Comparison of ENCODE assay signal across 29 mouse cellular contexts in the genomic region with DNA sequence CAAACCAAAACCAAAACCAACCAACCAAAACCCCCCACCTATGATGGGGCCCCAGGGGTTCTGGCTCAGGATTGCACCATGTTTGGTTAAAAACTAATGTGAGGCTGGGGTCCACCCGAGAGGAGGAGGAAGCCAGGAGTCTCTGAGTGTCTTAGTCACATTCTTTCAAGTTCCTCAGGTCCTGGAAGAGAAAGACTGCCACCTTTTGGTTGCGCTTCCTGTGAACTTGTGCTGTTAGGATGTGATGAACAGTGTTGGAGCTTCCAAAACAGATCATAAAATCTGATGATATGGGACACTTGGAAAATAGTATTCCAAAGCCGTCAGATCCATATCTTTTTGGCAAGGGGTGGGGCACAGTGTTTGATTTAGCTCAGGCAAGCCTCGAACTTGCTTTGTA. TPM values are rescaled to one million over a fixed set of nuclear protein-coding genes. Genes with fewer than 3 reads are reported as not detected.
DNase-seq lines count a peak whose midpoint lies in the region; ATAC-seq and TF ChIP-seq lines count a peak whose summit lies in the region.
"Had no signal": no experiment of that assay in that cellular context is flagged by ENCODE, and none has a peak within 500 bp of the region (broad histone marks: within the 10 kb centered on the region; RNA-seq: fewer than 3 reads in every experiment).

No protein-coding gene starts in this region.

- H3K4me3 ChIP-seq in forebrain, postnatal 0 days (ENCODE audit: low read depth, low read length), result no peak overlapping the region
- H3K4me3 ChIP-seq in forebrain, embryonic 13.5 days, result no peak overlapping the region
- H3K4me3 ChIP-seq in left cerebral cortex, adult 2 months, result no peak overlapping the region
- H3K4me3 ChIP-seq in midbrain, postnatal 0 days (ENCODE audit: low read depth, low read length), result no peak overlapping the region
- no peak overlapping the region for H3K4me3 ChIP-seq in midbrain, embryonic 14.5 days (replicated peaks; ENCODE audit: low read depth, low read length)
- no peak overlapping the region for H3K4me3 ChIP-seq in stomach, postnatal 0 days (ENCODE audit: low read depth, low read length)
- H3K4me3 ChIP-seq: embryonic facial prominence, embryonic 13.5 days; erythroblast, embryonic 14.5 days; forebrain, embryonic 12.5 days; gastrocnemius, adult 2 months; hindbrain, embryonic 12.5 days; midbrain, embryonic 12.5 days had no signal

- no peak overlapping the region for H3K4me2 ChIP-seq in forebrain, postnatal 0 days (ENCODE audit: low read depth)
- H3K4me2 ChIP-seq in forebrain, embryonic 13.5 days, result no peak overlapping the region
- no peak overlapping the region for H3K4me2 ChIP-seq in midbrain, postnatal 0 days (ENCODE audit: low read depth, low read length, poor library complexity, severe bottlenecking)
- no peak overlapping the region for H3K4me2 ChIP-seq in midbrain, embryonic 14.5 days (ENCODE audit: low read length)
- H3K4me2 ChIP-seq in stomach, postnatal 0 days (replicated peaks; ENCODE audit: low read depth), result no peak overlapping the region
- H3K4me2 ChIP-seq: embryonic facial prominence, embryonic 13.5 days; forebrain, embryonic 12.5 days; hindbrain, embryonic 12.5 days; liver, embryonic 11.5 days; midbrain, embryonic 12.5 days had no signal

- intact Hi-C loops in left cerebral cortex, adult 2 months (cut with DNase I), result loop anchor here (2.0 kb wide), 1 partner anchor 16 kb away; no protein-coding TSS in a partner anchor
- intact Hi-C loops in left cerebral cortex, postnatal 25 days (cut with DNase I), result no loop called here

- no peak for ATAC-seq in forebrain, postnatal 0 days
- ATAC-seq in forebrain, embryonic 13.5 days, result no peak
- no peak for ATAC-seq in midbrain, postnatal 0 days (ENCODE audit: low FRiP score)
- no peak for ATAC-seq in midbrain, embryonic 14.5 days (ENCODE audit: low FRiP score, low TSS enrichment)
- ATAC-seq in stomach, postnatal 0 days (ENCODE audit: low FRiP score, low TSS enrichment), result no peak
- ATAC-seq: inflammation-experienced regulatory T-cells, adult 6 months had no signal

- 84% methylated on average over 4 of the region's 4 CpGs for WGBS in forebrain, postnatal 0 days
- 86% methylated on average over 4 of the region's 4 CpGs for WGBS in forebrain, embryonic 13.5 days
- 88% methylated on average over 4 of the region's 4 CpGs for WGBS in midbrain, postnatal 0 days
- WGBS in midbrain, embryonic 14.5 days, result 82% methylated on average over 4 of the region's 4 CpGs
- 74% methylated on average over 4 of the region's 4 CpGs for WGBS in stomach, postnatal 0 days

- H3K9me3 ChIP-seq in forebrain, postnatal 0 days (ENCODE audit: low read length), result no peaks in the 10 kb centered on the region
- no peaks in the 10 kb centered on the region for H3K9me3 ChIP-seq in forebrain, embryonic 13.5 days (replicated peaks)
- no peaks in the 10 kb centered on the region for H3K9me3 ChIP-seq in midbrain, postnatal 0 days (ENCODE audit: low read length)
- H3K9me3 ChIP-seq in midbrain, embryonic 14.5 days (ENCODE audit: control insufficient read depth, low read length), result no peaks in the 10 kb centered on the region
- no peaks in the 10 kb centered on the region for H3K9me3 ChIP-seq in stomach, postnatal 0 days (ENCODE audit: control insufficient read depth, low read length)
- H3K9me3 ChIP-seq: embryonic facial prominence, embryonic 13.5 days; forebrain, embryonic 12.5 days; hindbrain, embryonic 12.5 days; midbrain, embryonic 12.5 days had no signal

- no peak for DNase-seq in forebrain, postnatal 0 days
- DNase-seq in left cerebral cortex, adult 2 months (ENCODE audit: extremely low spot score in 1 of 2, low spot score in 2 of 2), result no peak
- no peak for DNase-seq in left cerebral cortex, postnatal 25 days (ENCODE audit: low spot score in 2 of 2)
- DNase-seq in midbrain, postnatal 0 days (ENCODE audit: low spot score), result no peak
- DNase-seq in midbrain, embryonic 14.5 days, result no peak
- no peak for DNase-seq in stomach, postnatal 0 days (ENCODE audit: low spot score)
- DNase-seq in spleen, adult 18-20 months, result no peak
- DNase-seq: adrenal gland, adult 8-10 months; cerebellum, adult 2 months; cerebellum, postnatal 36 days; embryo, embryonic 11 days; gastrocnemius, adult 2 months; kidney, postnatal 4 days; right cerebral cortex, postnatal 14 days; thymus, postnatal 36 days had no signal

- TF ChIP-seq EP300 in stomach, postnatal 0 days (optimal IDR thresholded peaks at IDR 0.05), result no peak

- no peaks in the 10 kb centered on the region for H3K27me3 ChIP-seq in forebrain, postnatal 0 days (ENCODE audit: insufficient read depth, low read length)
- H3K27me3 ChIP-seq in forebrain, embryonic 13.5 days, result no peaks in the 10 kb centered on the region
- no peaks in the 10 kb centered on the region for H3K27me3 ChIP-seq in midbrain, postnatal 0 days (ENCODE audit: insufficient read depth, low read length)
- no peaks in the 10 kb centered on the region for H3K27me3 ChIP-seq in midbrain, embryonic 14.5 days (ENCODE audit: control insufficient read depth, insufficient read depth, low read length)
- H3K27me3 ChIP-seq in stomach, postnatal 0 days (ENCODE audit: control insufficient read depth, insufficient read depth, low read length), result no peaks in the 10 kb centered on the region
- H3K27me3 ChIP-seq: embryonic facial prominence, embryonic 13.5 days; forebrain, embryonic 12.5 days; hindbrain, embryonic 12.5 days; midbrain, embryonic 12.5 days had no signal

- no peak overlapping the region for H3K9ac ChIP-seq in forebrain, postnatal 0 days
- no peak overlapping the region for H3K9ac ChIP-seq in forebrain, embryonic 13.5 days
- no peak overlapping the region for H3K9ac ChIP-seq in midbrain, postnatal 0 days (replicated peaks; ENCODE audit: low read length, poor library complexity, severe bottlenecking)
- H3K9ac ChIP-seq in midbrain, embryonic 14.5 days (replicated peaks; ENCODE audit: low read length), result no peak overlapping the region
- no peak overlapping the region for H3K9ac ChIP-seq in stomach, postnatal 0 days (ENCODE audit: low read length)
- H3K9ac ChIP-seq: embryonic facial prominence, embryonic 13.5 days; forebrain, embryonic 12.5 days; hindbrain, embryonic 12.5 days; midbrain, embryonic 12.5 days had no signal

- TF ChIP-seq CTCF in forebrain, postnatal 0 days (IDR thresholded peaks at IDR 0.05; ENCODE audit: low read depth), result peak; percentile 43
- TF ChIP-seq CTCF in left cerebral cortex, adult 2 months (IDR thresholded peaks at IDR 0.05), result peak; percentile 26
- peak; percentile 31; the same call in 1 of the 2 replicates for TF ChIP-seq CTCF in midbrain, postnatal 0 days (IDR thresholded peaks at IDR 0.05)
- TF ChIP-seq CTCF in stomach, postnatal 0 days (IDR thresholded peaks at IDR 0.05; ENCODE audit: low read depth), result peak; percentile 50

- 0 out of 2 replicates have a peak, but pooled peaks cover 4% of the 10 kb centered on the region for H3K4me1 ChIP-seq in forebrain, postnatal 0 days (ENCODE audit: insufficient read depth)
- no peaks in the 10 kb centered on the region for H3K4me1 ChIP-seq in forebrain, embryonic 13.5 days
- H3K4me1 ChIP-seq in midbrain, postnatal 0 days (ENCODE audit: insufficient read depth, low read length), result no peaks in the 10 kb centered on the region
- H3K4me1 ChIP-seq in midbrain, embryonic 14.5 days (ENCODE audit: control insufficient read depth, insufficient read depth, low read length), result no peaks in the 10 kb centered on the region
- H3K4me1 ChIP-seq in stomach, postnatal 0 days (replicated peaks; ENCODE audit: control insufficient read depth, insufficient read depth), result no peaks in the 10 kb centered on the region
- H3K4me1 ChIP-seq: embryonic facial prominence, embryonic 13.5 days; forebrain, embryonic 12.5 days; hindbrain, embryonic 12.5 days; midbrain, embryonic 12.5 days had no signal

- H3K27ac ChIP-seq in forebrain, postnatal 0 days (ENCODE audit: low read depth, low read length), result no peak overlapping the region
- no peak overlapping the region for H3K27ac ChIP-seq in forebrain, embryonic 13.5 days
- peak overlapping the region; percentile 60 for H3K27ac ChIP-seq in left cerebral cortex, adult 2 months
- H3K27ac ChIP-seq in midbrain, postnatal 0 days (ENCODE audit: low read depth, low read length), result no peak overlapping the region
- no peak overlapping the region for H3K27ac ChIP-seq in midbrain, embryonic 14.5 days (replicated peaks; ENCODE audit: low read depth, low read length)
- no peak overlapping the region for H3K27ac ChIP-seq in stomach, postnatal 0 days (replicated peaks)
- H3K27ac ChIP-seq: embryonic facial prominence, embryonic 13.5 days; forebrain, embryonic 12.5 days; gastrocnemius, adult 2 months; hindbrain, embryonic 12.5 days; midbrain, embryonic 12.5 days had no signal

- peaks cover 27% of the 10 kb centered on the region for H3K36me3 ChIP-seq in forebrain, postnatal 0 days (ENCODE audit: insufficient read depth)
- 0 out of 2 replicates have a peak, but pooled peaks cover 9% of the 10 kb centered on the region for H3K36me3 ChIP-seq in forebrain, embryonic 13.5 days (ENCODE audit: poor library complexity, severe bottlenecking)
- H3K36me3 ChIP-seq in midbrain, postnatal 0 days (ENCODE audit: insufficient read depth, low read length), result no peaks in the 10 kb centered on the region
- no peaks in the 10 kb centered on the region for H3K36me3 ChIP-seq in midbrain, embryonic 14.5 days (ENCODE audit: control insufficient read depth, insufficient read depth, low read length)
- H3K36me3 ChIP-seq in stomach, postnatal 0 days (ENCODE audit: control insufficient read depth, insufficient read depth, low read length), result no peaks in the 10 kb centered on the region
- H3K36me3 ChIP-seq: forebrain, embryonic 12.5 days; hindbrain, embryonic 12.5 days; midbrain, embryonic 12.5 days had no signal

RNA-seq across cellular contexts. Expression of a gene that starts 31.4 kb away (rescaled TPM):
- 1.4 and 2.8 TPM in 2 replicates for total RNA-seq in forebrain, postnatal 0 days (2014; rRNA removed)
- polyA plus RNA-seq in forebrain, postnatal 0 days (2015; fragmentation: Nextera tagmentation; extraction: Ambion mirVana), result 1.6 and 2.0 TPM in 2 replicates
- polyA plus RNA-seq in forebrain, embryonic 13.5 days (2015; fragmentation: Nextera tagmentation; extraction: Ambion mirVana), result 0.67 and 0.72 TPM in 2 replicates
- under 1 TPM in 1 of 2 experiments, not detected in 1; 0.77 TPM for total RNA-seq in left cerebral cortex, adult 2 months (2021)
- total RNA-seq in left cerebral cortex, postnatal 25 days (2021), result under 1 TPM in 1 of 2 experiments, not detected in 1; 0.80 TPM
- total RNA-seq in midbrain, postnatal 0 days (2014; rRNA removed), result 1.8 TPM in 1 of 2 replicates, not detected in the other
- 0.25 TPM in 1 of 2 replicates, not detected in the other for polyA plus RNA-seq in midbrain, postnatal 0 days (2015; fragmentation: Nextera tagmentation; extraction: Ambion mirVana)
- not detected in 2 replicates for polyA plus RNA-seq in midbrain, embryonic 14.5 days (2014; fragmentation: Nextera tagmentation; extraction: Ambion mirVana)
- not detected in 2 replicates for polyA plus RNA-seq in stomach, postnatal 0 days (2015; fragmentation: Nextera tagmentation; extraction: Ambion mirVana)
- total RNA-seq: gastrocnemius, adult 2 months; heart, adult 8-10 months; heart, postnatal 25 days; layer of hippocampus, postnatal 14 days had no signal
- polyA plus RNA-seq: erythroblast, embryonic 14.5 days; forebrain, embryonic 12.5 days; heart, embryonic 14.5 days; inflammation-experienced regulatory T-cells, adult 6 months; liver, embryonic 11.5 days; lung, embryonic 16.5 days; midbrain, embryonic 12.5 days; neural tube, embryonic 11.5 days had no signal

RNA-seq across cellular contexts. Expression of a gene that starts 56.6 kb away (rescaled TPM):
- 8.1 and 11.2 TPM in 2 replicates for total RNA-seq in forebrain, postnatal 0 days (2014; rRNA removed)
- polyA plus RNA-seq in forebrain, postnatal 0 days (2015; fragmentation: Nextera tagmentation; extraction: Ambion mirVana), result 7.2 and 8.2 TPM in 2 replicates
- 16.0 and 17.8 TPM in 2 replicates for polyA plus RNA-seq in forebrain, embryonic 13.5 days (2015; fragmentation: Nextera tagmentation; extraction: Ambion mirVana)
- 1 to 10 TPM; 5.8 to 6.3 TPM for total RNA-seq in left cerebral cortex, adult 2 months (2021)
- total RNA-seq in left cerebral cortex, postnatal 25 days (2021), result 1 to 10 TPM; 6.2 to 6.5 TPM
- total RNA-seq in midbrain, postnatal 0 days (2014; rRNA removed), result 9.6 and 12.4 TPM in 2 replicates
- polyA plus RNA-seq in midbrain, postnatal 0 days (2015; fragmentation: Nextera tagmentation; extraction: Ambion mirVana), result 7.9 and 8.7 TPM in 2 replicates
- polyA plus RNA-seq in midbrain, embryonic 14.5 days (2014; fragmentation: Nextera tagmentation; extraction: Ambion mirVana), result 12.4 and 12.7 TPM in 2 replicates
- 9.0 and 9.6 TPM in 2 replicates for polyA plus RNA-seq in stomach, postnatal 0 days (2015; fragmentation: Nextera tagmentation; extraction: Ambion mirVana)
